Mouse (Mus musculus) right cerebral cortex, postnatal 36 days (tissue): ENCODE results near the gene Zfp12.
A peak's percentile ranks its signal among the peaks of the same experiment; 100 is the strongest.

Experiments
- DNase-seq, 2 experiments: peaks; one replicate each; pipeline ENCODE4 v3.0.0; 2022; ENCODE audit warnings: low spot score in 2 of 2, mixed read lengths in 1 of 2

Zfp12 gene

DNA sequence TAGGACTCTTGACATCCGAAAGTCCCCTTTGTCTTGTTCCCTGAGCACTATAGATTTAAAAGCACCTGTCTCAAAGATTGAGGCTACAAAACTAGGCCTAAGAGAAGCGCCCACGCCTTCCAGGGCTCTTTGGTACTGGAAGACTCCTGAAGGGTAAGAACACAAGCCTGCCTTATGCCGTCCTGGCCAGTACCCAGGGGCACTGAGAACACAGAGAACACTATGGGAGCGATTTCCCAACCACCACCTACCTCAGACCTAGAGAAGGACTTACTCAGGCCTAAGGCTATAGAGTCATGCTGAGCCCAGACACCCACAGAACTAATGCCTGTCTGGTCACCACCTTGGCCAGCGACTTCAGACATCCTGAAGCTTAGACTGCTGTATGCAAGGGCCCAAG lies 31.8 kb downstream of the Zfp12 start:
- DNase-seq, result no peak

DNA sequence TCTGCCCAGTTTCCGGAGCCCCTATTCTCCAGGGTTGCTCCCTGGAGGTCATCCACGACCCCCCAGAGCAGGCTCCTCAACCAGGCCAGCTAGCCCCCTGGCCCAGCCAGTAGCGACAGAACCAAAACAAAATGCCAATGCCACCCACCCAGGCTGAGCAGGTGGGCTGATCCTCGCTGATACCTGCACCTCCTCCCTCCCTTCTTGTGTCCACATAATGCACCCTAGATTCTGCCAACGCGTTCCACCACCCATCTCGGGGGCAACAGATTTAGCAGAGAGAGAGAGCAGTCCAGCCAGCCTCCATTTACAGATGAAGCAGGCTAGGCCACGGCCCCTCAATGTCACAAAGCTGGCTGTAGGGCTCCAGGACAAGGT lies 34.0 kb downstream of the Zfp12 start:
- DNase-seq, result no peak

DNA sequence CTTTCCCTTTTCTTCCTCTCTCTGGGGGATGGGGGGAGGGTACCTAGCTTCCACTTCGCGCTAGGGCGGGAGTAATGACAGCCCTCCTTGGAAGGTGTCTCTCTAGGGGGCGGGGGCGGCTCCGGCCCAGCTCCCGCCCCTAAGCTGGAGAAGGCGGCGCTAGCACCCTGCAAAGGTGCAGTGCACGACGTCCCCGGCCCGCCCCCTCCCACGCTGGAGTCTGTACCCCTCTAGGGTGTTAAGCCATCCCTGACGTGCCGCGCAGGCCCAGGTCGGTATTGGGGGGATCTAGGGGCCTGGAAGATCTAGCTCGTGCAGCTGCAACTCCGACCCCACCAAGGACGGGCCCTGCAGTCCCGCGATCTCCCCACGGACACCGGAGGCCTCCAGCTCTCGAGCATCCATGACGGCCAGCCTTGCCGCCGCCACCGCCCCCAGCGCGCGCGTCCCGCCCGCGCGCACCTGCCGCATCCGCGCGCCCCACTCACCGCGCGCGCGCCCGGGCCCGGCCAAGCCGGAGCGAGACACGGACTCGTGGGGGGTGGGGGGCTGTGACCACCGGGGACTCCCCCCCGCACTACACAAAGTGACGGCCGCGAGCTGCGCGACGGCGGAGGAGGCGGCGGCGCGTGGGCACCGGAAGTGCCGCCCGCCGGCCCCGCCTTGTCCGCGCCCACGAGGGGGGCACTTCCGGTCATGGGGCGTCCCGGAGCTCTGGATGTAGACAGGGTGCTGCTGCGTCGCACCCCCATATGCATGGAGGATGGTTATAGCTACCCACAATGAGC lies 34.6 kb downstream of the Zfp12 start, which contains the start of gene Zfp316:
Zfp316 (minus strand) TSS at position 660 of the 788 bp plus-strand sequence.
- peak; percentile 59 to 64 for DNase-seq

DNA sequence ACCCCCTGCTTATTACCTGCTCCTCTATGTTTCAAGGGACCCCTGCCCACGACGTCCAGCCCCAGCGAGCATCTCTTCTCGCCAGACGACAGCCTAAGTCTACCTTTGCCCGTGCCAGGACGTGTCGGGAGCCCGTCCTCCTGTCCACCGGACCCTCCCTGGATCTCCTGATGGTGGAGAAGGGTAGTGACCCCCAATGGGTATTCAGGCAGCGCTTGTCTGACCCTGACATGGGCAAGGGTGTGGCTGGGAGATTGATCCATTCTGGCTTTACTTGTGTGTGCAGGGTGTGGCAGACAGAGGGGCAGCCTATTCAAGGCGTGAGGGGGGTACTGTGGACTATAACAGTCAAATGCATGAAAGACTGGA lies 35.2 kb downstream of the Zfp12 start:
- DNase-seq, result no peak

DNA sequence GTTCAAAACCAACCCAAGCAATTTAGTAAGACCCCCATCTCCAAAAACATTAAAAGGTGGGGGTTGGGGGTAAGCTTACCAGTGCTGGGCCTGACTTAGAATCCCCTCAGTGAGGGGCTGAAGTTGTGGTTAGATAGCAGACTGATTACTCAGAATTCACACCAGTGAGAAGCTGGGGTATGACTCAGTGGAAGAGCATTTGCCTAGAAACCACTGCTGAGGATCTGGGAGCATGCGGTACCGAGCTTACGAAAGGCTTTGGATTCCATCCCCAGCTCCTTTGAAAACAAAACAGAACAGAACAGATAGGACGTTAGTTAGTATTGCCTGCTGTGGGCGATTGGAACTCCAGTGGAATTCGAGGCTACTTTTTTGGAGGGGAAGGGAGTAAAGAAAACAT lies 36.7 kb downstream of the Zfp12 start:
- DNase-seq, result no peak

DNA sequence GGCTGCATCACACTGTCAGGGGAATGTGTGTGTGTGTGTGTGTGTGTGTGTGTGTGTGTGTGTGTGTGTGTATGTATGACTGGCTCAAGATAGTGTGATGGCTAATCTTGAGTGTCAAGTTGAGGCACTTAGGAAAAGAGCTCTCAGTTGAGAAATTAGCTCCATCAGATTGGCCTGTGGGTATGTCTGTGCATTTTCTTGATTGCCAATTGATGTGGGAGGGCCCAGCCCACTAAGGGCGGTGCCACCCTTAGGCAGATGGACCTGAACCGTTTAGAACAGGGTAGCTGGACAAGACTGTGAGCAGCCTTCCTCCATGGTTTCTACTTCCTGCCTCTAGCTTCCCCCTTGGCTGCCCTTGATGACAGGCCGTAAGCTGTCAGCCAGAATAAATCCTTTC lies 37.1 kb downstream of the Zfp12 start:
- no peak for DNase-seq

DNA sequence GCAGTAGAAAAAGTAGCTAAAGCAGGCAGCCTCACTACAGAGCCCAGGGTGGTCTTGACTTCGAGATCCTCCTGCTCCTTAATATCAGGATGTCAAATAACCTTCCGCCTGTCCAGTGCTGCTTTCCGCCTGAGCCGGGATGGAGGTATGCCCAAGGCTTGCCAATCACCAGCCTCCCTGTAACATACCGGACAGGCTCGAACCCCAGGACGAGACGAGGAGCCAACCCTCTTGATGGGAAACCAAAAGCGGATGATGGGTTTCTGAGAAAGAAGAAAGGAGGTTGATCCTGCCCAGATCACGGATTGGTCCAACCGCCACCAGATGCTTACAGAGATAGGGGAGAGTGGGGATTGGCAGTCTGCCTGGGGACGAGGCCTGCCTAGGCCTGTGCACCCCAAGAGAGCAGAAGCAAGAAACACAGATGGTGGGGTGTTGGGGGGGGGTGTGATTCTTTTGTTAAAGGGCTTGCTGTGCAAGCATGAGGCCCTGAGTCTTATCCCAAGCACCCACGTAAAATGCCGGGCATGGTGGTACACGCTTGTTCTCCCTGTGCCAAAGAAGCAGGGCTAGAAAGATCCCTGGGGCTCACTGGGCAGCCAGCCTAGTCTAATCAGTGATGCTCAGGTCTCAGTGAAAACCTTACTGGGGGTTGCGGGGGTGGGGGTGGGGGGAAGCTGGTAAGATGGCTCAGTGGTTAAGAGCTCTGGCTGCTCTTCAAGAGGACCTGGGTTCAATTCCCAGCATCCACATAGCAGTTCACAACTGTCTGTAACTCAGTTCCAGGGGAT lies 37.8 kb downstream of the Zfp12 start:
- DNase-seq, result no peak

DNA sequence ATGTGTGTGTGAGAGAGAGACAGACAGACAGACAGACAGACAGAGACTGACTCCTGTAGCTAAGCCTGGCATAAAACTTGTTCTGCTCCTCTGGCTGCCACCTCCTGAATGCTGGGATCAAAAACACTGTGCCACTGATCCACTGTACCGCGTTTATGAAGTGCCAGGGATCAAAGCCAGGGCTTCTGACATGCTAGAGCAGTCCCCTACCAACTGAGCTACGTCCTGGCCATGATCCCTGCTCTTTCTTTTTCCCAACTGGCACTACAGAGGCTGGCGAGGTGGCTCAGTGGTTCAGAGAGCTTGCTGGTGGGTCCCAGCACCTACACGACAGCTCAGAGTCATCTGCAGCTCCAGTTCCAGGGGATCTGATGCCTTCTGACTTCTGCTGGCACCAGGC lies 40.8 kb downstream of the Zfp12 start:
- no peak for DNase-seq

DNA sequence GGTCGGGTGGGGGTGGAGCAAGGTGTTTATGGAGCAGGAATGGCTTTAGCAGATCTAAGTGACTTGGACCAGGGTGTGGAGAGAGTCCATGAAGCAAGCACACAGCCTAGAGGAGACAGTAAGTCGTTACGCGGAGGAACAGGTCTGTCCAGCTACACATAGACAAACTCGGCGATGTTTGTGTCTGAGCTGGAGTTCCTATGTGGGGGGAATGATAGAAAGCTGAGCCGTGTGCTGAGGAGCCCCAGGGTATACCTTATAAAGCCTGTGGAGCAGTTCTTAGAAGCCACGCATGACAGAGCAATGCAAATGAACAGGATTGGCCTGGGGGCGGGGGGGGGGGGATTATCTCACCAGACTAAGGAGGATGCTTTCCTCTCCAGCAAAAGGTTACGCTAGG lies 44.3 kb downstream of the Zfp12 start:
- DNase-seq, result no peak

DNA sequence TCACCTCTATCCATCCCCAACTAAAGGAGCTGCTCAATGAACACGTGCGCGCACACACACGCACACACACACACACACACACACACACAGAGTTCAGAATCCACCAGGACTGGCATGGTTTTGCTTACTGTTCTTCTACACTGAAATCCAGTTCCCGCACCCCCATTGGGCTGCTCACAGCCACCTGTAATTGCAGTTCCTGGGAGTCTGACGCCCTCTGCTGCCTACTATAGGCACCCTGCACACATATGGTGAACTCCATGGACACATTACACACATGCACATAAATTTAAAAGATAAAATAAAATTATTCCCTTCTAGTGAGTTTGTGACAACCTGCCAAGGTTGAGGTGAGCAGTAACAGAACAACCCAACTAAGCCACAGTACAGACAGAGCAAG lies 49.8 kb downstream of the Zfp12 start:
- DNase-seq, result no peak

DNA sequence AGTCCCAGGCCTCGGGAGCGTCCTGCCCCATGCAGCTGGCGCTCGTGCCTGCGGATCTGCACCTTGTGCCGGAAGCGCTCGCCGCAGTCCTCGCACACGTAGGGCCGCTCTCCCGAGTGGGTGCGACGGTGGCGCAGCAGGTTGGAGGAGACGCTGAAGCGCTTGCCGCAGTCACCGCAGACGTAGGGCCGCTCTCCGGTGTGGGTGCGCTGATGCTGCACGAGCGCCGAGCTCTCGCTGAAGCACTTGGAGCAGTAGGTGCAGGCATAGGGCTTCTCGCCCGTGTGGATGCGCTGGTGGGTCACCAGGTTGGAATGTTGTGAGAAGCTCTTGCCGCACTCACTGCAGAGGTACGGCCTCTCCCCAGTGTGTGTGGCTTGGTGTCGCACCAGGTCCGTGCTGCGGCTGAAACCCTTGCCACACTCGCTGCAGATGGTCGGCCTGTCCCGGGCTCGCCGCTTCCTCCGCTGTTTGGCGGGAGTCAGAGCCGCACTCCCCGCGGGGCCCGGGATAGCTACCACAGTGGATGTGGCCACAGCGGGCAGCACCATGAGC lies 52.9 kb downstream of the Zfp12 start:
- no peak for DNase-seq

DNA sequence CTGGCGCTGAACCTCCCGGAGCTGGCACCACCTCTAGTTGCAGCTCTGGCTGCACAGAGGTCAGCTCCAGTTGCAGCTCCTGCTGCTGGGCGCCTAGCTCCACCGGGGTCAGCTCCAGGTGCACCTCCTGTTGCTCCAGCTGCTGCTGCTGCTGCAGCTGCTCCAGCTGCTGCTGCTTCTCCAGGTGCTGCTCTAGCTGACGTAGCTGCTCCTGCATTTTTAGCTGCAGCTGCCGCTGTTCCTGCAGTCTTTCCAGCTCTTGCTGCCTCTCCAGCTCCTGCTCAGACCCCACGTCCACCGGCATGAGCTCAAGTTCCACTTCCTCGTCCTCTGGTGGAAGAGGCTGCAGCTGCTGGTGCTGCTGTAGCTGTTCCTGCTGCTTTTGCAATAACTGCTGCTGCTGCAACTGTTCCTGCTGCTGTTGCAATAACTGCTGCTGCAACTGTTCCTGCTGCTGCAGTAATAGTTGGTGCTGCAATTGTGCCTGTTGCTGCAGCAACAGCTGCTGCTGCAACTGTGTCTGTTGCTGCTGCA lies 53.5 kb downstream of the Zfp12 start:
- DNase-seq, result no peak

DNA sequence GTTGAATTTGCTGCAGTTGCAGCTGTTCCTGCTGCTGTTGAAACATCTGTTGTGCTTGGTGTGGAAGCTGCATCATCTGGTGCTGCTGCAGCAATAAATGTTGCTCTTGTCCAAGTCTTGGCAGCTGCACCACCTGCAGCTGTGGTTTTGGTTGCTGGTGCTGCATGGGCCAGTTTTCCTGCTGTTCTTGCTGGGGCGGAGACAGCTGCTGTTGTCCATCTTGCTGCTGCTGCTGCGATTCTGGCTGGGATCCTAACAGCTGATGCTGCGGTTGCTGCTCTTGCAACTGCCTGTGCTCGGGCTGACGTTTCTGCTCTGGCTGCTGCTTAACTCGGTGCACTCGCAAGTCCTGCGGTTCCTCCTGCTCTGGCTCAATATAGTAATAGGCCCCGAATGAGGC lies 54.3 kb downstream of the Zfp12 start:
- DNase-seq, result no peak

DNA sequence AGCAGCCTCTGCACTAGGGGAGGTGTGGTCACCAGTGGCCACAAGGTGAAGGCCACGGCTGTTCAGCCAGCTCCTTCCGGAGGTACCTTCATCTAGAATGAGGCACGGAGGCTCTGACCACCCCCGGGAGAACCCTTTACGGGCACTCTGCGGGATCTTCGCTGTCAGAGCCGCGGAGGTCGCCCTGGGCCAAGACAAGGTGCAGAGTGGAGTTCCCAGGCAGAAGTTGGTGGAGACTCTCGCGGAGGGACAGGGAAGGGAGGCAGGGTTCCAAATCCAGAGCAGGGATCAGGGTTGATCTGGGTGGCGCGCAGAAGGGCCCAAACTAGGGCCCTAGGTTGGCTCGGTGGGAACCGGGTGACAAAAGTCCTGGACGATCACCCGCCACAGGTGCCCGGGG lies 57.9 kb downstream of the Zfp12 start:
- no peak for DNase-seq

DNA sequence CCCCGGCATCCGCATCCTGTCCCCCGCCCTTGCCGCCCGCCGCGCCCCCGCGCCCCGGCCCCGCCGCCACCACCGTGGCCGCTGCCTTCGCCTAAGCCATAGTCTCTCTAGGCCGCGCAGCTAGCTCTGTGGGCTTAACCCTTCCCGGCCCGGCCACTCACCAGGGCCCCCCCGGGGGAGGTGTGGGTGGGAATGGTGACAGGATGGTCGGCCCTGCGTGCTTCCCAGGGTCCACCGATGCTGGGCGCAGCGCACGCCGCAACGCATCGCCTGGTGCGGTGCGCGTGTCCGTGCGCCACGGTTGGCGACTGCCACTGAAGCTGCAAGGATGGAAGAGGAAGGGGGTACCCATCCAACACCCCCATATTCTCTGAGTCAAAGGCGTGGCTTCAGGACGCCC lies 58.4 kb downstream of the Zfp12 start, which contains the start of gene Zfp853:
Zfp853 (minus strand) TSS at position 220 of the 400 bp plus-strand sequence.
- DNase-seq, result no peak

DNA sequence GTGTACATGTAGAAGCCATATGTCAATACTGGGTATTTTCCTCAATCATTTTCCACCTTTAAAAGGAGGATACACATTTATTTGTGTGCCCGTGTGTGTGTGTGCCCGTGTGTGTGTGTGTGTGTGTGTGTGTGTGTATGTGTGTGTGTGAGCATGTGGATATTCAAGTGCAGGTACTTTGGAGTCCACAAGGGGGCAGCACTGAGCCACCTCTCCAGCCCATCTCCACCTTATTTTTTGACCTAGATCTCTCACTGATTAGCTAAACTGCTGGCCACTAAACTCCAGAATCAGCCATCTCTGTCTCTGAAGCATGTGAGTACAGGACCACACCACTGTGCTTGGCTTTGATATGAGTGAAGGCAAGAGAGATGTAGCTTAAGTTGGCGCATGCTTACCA lies 59.9 kb downstream of the Zfp12 start:
- no peak for DNase-seq

DNA sequence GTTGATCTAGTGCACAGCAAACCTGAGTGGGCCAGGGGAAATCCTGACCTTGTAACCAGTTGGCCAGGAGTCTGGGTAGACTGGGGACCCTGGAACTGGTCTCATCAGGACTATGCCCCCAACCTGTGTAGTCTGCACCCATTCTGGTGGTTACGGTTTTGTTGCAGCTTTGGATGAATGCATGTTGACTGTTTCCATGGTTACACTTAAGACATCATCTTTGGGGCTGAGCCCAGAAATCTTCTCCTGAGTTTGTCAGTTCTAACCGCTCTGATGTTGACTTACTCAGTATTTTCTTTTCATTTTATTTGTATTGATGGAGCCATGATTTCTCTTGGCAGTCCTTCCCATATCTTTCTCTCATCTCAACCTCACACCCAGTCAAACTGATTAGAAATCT lies 60.4 kb downstream of the Zfp12 start:
- DNase-seq, result no peak

DNA sequence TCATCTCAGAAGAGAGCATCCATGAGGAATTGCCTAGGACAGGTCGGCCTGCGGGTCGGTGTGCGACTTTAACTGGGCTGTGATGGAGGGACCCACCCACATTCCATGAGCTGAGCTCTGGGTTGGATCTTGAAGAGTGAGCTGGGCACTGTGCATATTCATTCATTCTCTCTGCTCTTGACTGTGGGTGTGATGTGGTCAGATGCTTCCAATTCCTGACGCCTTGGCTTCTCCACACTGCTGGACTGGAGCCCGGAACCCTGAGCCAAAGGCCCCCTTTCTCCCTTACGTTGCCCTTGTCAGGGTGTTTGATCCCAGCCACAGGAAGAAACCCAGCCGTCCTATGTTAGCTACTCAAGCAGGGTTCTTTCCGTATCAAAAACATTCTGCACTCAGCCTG lies 63.0 kb downstream of the Zfp12 start:
- no peak for DNase-seq

DNA sequence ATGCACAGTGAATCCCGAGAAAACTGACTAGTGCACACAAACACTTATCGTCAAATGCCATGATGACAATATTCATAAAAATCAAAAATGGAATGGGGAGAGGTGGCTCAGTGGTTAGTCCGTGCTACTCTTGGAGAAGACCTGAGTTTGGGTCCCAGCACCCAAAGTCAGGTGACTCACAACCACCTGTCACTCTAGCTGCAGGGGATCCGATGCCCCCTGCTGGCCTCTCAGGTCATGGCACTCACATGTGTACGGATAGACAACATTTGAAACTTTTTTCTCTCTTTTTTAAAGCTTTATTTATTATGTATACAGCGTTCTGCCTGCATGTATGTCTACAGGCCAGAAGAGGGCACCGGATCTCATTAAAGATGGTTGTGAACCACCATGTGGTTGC lies 63.4 kb downstream of the Zfp12 start:
- no peak for DNase-seq
